Comparison of ENCODE assay signal across 9 mouse cellular contexts in the genomic region with DNA sequence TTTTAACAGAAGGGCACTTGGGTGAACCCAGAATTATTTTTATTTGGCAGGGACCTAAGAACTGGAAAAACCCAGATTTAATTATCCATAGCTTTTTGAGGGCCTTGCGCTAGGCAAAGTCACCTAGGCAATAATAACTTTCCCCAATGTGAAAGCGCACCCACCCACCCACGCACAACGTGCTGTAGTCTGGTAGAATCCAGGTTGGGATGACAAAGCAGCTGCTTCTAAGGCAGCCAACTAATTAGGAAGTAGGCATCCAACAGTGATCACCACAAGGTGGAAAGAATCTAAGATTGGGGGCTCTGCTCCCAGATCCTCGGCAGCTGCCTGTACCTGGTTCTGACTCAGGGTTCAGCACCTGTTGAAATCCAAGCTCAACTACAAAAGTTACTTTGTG. TPM values are rescaled to one million over a fixed set of nuclear protein-coding genes. Genes with fewer than 3 reads are reported as not detected.
A peak's percentile ranks its signal among the peaks of the same experiment; 100 is the strongest.
DNase-seq lines count a peak whose midpoint lies in the region; ATAC-seq and TF ChIP-seq lines count a peak whose summit lies in the region.
"Had no signal": no experiment of that assay in that cellular context is flagged by ENCODE, and none has a peak within 500 bp of the region (broad histone marks: within the 10 kb centered on the region; RNA-seq: fewer than 3 reads in every experiment).

No protein-coding gene starts in this region.

- DNase-seq in kidney, adult 2 months: no peak
- no peak for DNase-seq in kidney, adult 11 months
- DNase-seq in embryo, embryonic 10 days (ENCODE audit: low spot score): no peak
- no peak for DNase-seq in thymus, postnatal 10 days (ENCODE audit: low spot score in 2 of 2)
- no peak for DNase-seq in retina, postnatal 1 day

- TF ChIP-seq CTCF in kidney, adult 2 months (conservative IDR thresholded peaks at IDR 0.05; ENCODE audit: insufficient read depth, insufficient read length, low read depth, low read length): no peak
- TF ChIP-seq CTCF in intestine, postnatal 0 days (IDR thresholded peaks at IDR 0.05; ENCODE audit: low read depth): no peak

- TF ChIP-seq POLR2A in kidney, adult 2 months (IDR thresholded peaks at IDR 0.05; ENCODE audit: low read depth, low read length): no peak
- TF ChIP-seq POLR2A in myocyte (IDR thresholded peaks at IDR 0.05; ENCODE audit: insufficient read length, low read depth): no peak

- no peak overlapping the region for H3K9ac ChIP-seq in embryonic facial prominence, embryonic 13.5 days
- H3K9ac ChIP-seq in intestine, postnatal 0 days (ENCODE audit: low read depth, low read length): no peak overlapping the region

- H3K4me3 ChIP-seq in kidney, adult 2 months (ENCODE audit: insufficient read depth, low read depth, low read length): no peak overlapping the region; the same call in 1 of the 2 replicates
- peak overlapping the region; percentile 97 for H3K4me3 ChIP-seq in embryonic facial prominence, embryonic 13.5 days
- peak overlapping the region; percentile 92; the same call in 1 of the 2 replicates for H3K4me3 ChIP-seq in intestine, postnatal 0 days (ENCODE audit: low read depth, low read length)
- peak overlapping the region; percentile 41 for H3K4me3 ChIP-seq in myocyte

- H3ac ChIP-seq in myocyte (ENCODE audit: control insufficient read depth, insufficient read length): no peak overlapping the region

- H3K4me1 ChIP-seq in kidney, adult 2 months (ENCODE audit: control insufficient read depth, insufficient read depth, low read length): no peaks in the 10 kb centered on the region
- peaks cover 12% of the 10 kb centered on the region for H3K4me1 ChIP-seq in embryonic facial prominence, embryonic 13.5 days
- H3K4me1 ChIP-seq in intestine, postnatal 0 days (replicated peaks; ENCODE audit: control insufficient read depth, insufficient read depth, low read length): no peaks in the 10 kb centered on the region

- 43% methylated on average over 5 of the region's 5 CpGs for WGBS in kidney, adult 2 months
- 37% methylated on average over 5 of the region's 5 CpGs for WGBS in embryonic facial prominence, embryonic 13.5 days
- WGBS in intestine, postnatal 0 days: 42% methylated on average over 5 of the region's 5 CpGs

- ATAC-seq in embryonic facial prominence, embryonic 13.5 days (ENCODE audit: insufficient number of reproducible peaks, insufficient read depth, low FRiP score, low TSS enrichment, low read depth): no peak
- no peak for ATAC-seq in intestine, postnatal 0 days

- H3K79me2 ChIP-seq in myocyte (ENCODE audit: control insufficient read depth, insufficient read depth): no peaks in the 10 kb centered on the region

- H3K27ac ChIP-seq in kidney, adult 2 months (ENCODE audit: insufficient read depth, low read depth, low read length): peak overlapping the region; percentile 24; the same call in 1 of the 2 replicates
- no peak overlapping the region for H3K27ac ChIP-seq in embryonic facial prominence, embryonic 13.5 days
- H3K27ac ChIP-seq in intestine, postnatal 0 days (ENCODE audit: low read depth, low read length): no peak overlapping the region

- no peaks in the 10 kb centered on the region for H3K36me3 ChIP-seq in kidney, adult 2 months (ENCODE audit: control insufficient read depth, insufficient read depth, low read length)
- no peaks in the 10 kb centered on the region for H3K36me3 ChIP-seq in embryonic facial prominence, embryonic 13.5 days
- H3K36me3 ChIP-seq in intestine, postnatal 0 days (ENCODE audit: control insufficient read depth, insufficient read depth): no peaks in the 10 kb centered on the region
- no peaks in the 10 kb centered on the region for H3K36me3 ChIP-seq in myocyte (ENCODE audit: control insufficient read depth, insufficient read depth)

- H3K4me2 ChIP-seq in embryonic facial prominence, embryonic 13.5 days: peak overlapping the region; percentile 69
- H3K4me2 ChIP-seq in intestine, postnatal 0 days (replicated peaks; ENCODE audit: low read depth): peak overlapping the region; percentile 90
- H3K4me2 ChIP-seq in myocyte (ENCODE audit: low read depth): peak overlapping the region; percentile 77

- no peaks in the 10 kb centered on the region for H3K27me3 ChIP-seq in kidney, adult 2 months (replicated peaks; ENCODE audit: control insufficient read depth, insufficient read depth, low read length)
- H3K27me3 ChIP-seq in embryonic facial prominence, embryonic 13.5 days: no peaks in the 10 kb centered on the region
- H3K27me3 ChIP-seq in intestine, postnatal 0 days (replicated peaks; ENCODE audit: control insufficient read depth, insufficient read depth, low read length): no peaks in the 10 kb centered on the region
- no peaks in the 10 kb centered on the region for H3K27me3 ChIP-seq in myocyte (ENCODE audit: control insufficient read depth, insufficient read depth, insufficient read length)
- H3K27me3 ChIP-seq: Patski had no signal

- no peaks in the 10 kb centered on the region for H3K9me3 ChIP-seq in embryonic facial prominence, embryonic 13.5 days
- H3K9me3 ChIP-seq in intestine, postnatal 0 days (ENCODE audit: control insufficient read depth): no peaks in the 10 kb centered on the region

TF ChIP-seq in myocyte, 11 proteins besides CTCF, POLR2A, EP300 and RAD21:
- no peak for TF ChIP-seq E2F4 (IDR thresholded peaks at IDR 0.05; ENCODE audit: insufficient read depth)
- TF ChIP-seq TCF12 (IDR thresholded peaks at IDR 0.05; ENCODE audit: insufficient read depth, poor library complexity, severe bottlenecking): no peak
- no peak for TF ChIP-seq USF1 (IDR thresholded peaks at IDR 0.05; ENCODE audit: low read depth)

RNA-seq across cellular contexts. Expression of a gene that starts 0.5 kb away (rescaled TPM):
- 21.3 and 22.3 TPM in 2 replicates for polyA plus RNA-seq in kidney, adult 2 months (2012; rRNA removed)
- polyA plus RNA-seq in embryonic facial prominence, embryonic 13.5 days (2015; fragmentation: Nextera tagmentation; extraction: Ambion mirVana): 32.5 and 39.7 TPM in 2 replicates
- polyA plus RNA-seq in intestine, postnatal 0 days (2015; fragmentation: Nextera tagmentation; extraction: Ambion mirVana): 11.8 and 14.0 TPM in 2 replicates
- 9.1 TPM for polyA plus RNA-seq in myocyte (2012; fragmentation: generic; extraction: Trizol)
